Mouse (Mus musculus) testis, adult 2 months (tissue): Measurements from ENCODE around the gene F930015N05Rik. TPM values are rescaled to one million over a fixed set of nuclear protein-coding genes. Genes with fewer than 3 reads are reported as not detected.
A peak's percentile ranks its signal among the peaks of the same experiment; 100 is the strongest.

ENCODE experiments used
- H3K27ac ChIP-seq: fragments of 200-500 bp; 2 replicates; pipeline ENCODE4 v1.5.1; 2012; ENCODE audit warnings: low read depth, low read length; ENCODE audit not compliant: control insufficient read depth, insufficient read depth
- H3K27me3 ChIP-seq: fragments of 200-500 bp; 2 replicates; pipeline ENCODE4 v1.6.1; 2012; ENCODE audit warnings: mild to moderate bottlenecking, low read length, moderate library complexity; ENCODE audit not compliant: control insufficient read depth, insufficient read depth
- H3K36me3 ChIP-seq: fragments of 200-500 bp; 2 replicates; pipeline ENCODE4 v1.6.1; 2012; ENCODE audit warnings: mild to moderate bottlenecking, low read length; ENCODE audit not compliant: control insufficient read depth, insufficient read depth
- H3K4me1 ChIP-seq: fragments of 200-500 bp; 2 replicates; pipeline ENCODE4 v1.6.1; 2012; ENCODE audit warnings: low read length; ENCODE audit not compliant: control insufficient read depth, insufficient read depth
- H3K4me3 ChIP-seq: fragments of 200-500 bp; 2 replicates; pipeline ENCODE4 v1.5.1; 2012; ENCODE audit warnings: low read depth, mild to moderate bottlenecking, low read length, moderate library complexity, mixed read lengths; ENCODE audit not compliant: control insufficient read depth
- CTCF ChIP-seq: fragments of 200-500 bp; IDR thresholded peaks from 2 replicates; pipeline ENCODE4 v1.5.1; 2012; ENCODE audit warnings: low read depth, mild to moderate bottlenecking, inconsistent platforms, low read length, moderate library complexity; ENCODE audit not compliant: control insufficient read depth, insufficient read depth, insufficient replicate concordance
- POLR2A ChIP-seq: fragments of 200-500 bp; IDR thresholded peaks from 2 replicates; pipeline ENCODE4 v1.6.1; 2012; ENCODE audit warnings: low read depth, mild to moderate bottlenecking, inconsistent platforms, low read length, moderate library complexity; ENCODE audit not compliant: control insufficient read depth
- polyA plus RNA-seq: library from polyadenylated mRNA; depleted of rRNA; stranded (reverse); fragments of >200 nt; gene quantifications from 2 replicates; pipeline ENCODE4 v1.2.3, GENCODE M21; 2012; rRNA removed

F930015N05Rik gene
- polyA plus RNA-seq, result 0.08 TPM in 1 of 2 replicates, not detected in the other

GRCm38 (mm10) chr11:64436412-64436727 lies at the start of gene F930015N05Rik:
TSS of gene F930015N05Rik (minus strand) at chr11:64436653.
- Histone ChIP-seq H3K4me1 (peaks cover 13% of the 10 kb centered on the region), H3K27me3 (no peaks in the 10 kb centered on the region; the same call in 1 of the 2 replicates), H3K27ac (no peak within 1 kb of the TSS), H3K4me3 (peak within 1 kb of the TSS; percentile 70), H3K36me3 (no peaks in the 10 kb centered on the region)
- TF ChIP-seq CTCF, result no peak
- no peak for TF ChIP-seq POLR2A

- no peak for TF ChIP-seq POLR2A
- no peak for TF ChIP-seq CTCF
- no peaks in the 10 kb centered on the region for H3K4me1 ChIP-seq
Observed at GRCm38 (mm10) chr11:64481445-64481844, 45.0 kb upstream of the F930015N05Rik start.

GRCm38 (mm10) chr11:64473679-64474078 lies 37.2 kb upstream of the F930015N05Rik start:
- Histone ChIP-seq H3K4me3 (no peak overlapping the region), H3K4me1 (peaks cover 4% of the 10 kb centered on the region), H3K27ac (no peak overlapping the region), H3K36me3 (no peaks in the 10 kb centered on the region), H3K27me3 (no peaks in the 10 kb centered on the region)
- TF ChIP-seq POLR2A (no peak), CTCF (no peak)

More at GRCm38 (mm10) chr11:64481445-64481844, 45.0 kb upstream of the F930015N05Rik start:
- H3K27me3 ChIP-seq, result no peaks in the 10 kb centered on the region
- no peaks in the 10 kb centered on the region for H3K36me3 ChIP-seq
- no peak overlapping the region for H3K27ac ChIP-seq
- H3K4me3 ChIP-seq, result no peak overlapping the region

- Histone ChIP-seq H3K4me3 (no peak overlapping the region), H3K4me1 (peaks cover 4% of the 10 kb centered on the region), H3K27ac (no peak overlapping the region), H3K36me3 (no peaks in the 10 kb centered on the region), H3K27me3 (no peaks in the 10 kb centered on the region)
- TF ChIP-seq POLR2A (no peak), CTCF (no peak)
Observed at GRCm38 (mm10) chr11:64470689-64471088, 34.2 kb upstream of the F930015N05Rik start.

GRCm38 (mm10) chr11:64468737-64469136 lies 32.3 kb upstream of the F930015N05Rik start:
- Histone ChIP-seq H3K27me3 (no peaks in the 10 kb centered on the region), H3K27ac (no peak overlapping the region), H3K36me3 (no peaks in the 10 kb centered on the region), H3K4me1 (peaks cover 4% of the 10 kb centered on the region), H3K4me3 (no peak overlapping the region)
- TF ChIP-seq CTCF (no peak), POLR2A (no peak)

GRCm38 (mm10) chr11:64461746-64462145 lies 25.3 kb upstream of the F930015N05Rik start:
- TF ChIP-seq CTCF, result no peak
- TF ChIP-seq POLR2A, result no peak
- no peaks in the 10 kb centered on the region for H3K36me3 ChIP-seq
- no peak overlapping the region for H3K4me3 ChIP-seq
- H3K27me3 ChIP-seq, result no peaks in the 10 kb centered on the region
- H3K27ac ChIP-seq, result no peak overlapping the region
- no peaks in the 10 kb centered on the region for H3K4me1 ChIP-seq

- TF ChIP-seq CTCF (no peak), POLR2A (no peak)
- H3K27ac ChIP-seq, result no peak overlapping the region
- no peaks in the 10 kb centered on the region for H3K4me1 ChIP-seq
- H3K27me3 ChIP-seq, result no peaks in the 10 kb centered on the region
- no peaks in the 10 kb centered on the region for H3K36me3 ChIP-seq
- no peak overlapping the region for H3K4me3 ChIP-seq
Observed at GRCm38 (mm10) chr11:64448586-64449315, 12.3 kb upstream of the F930015N05Rik start.

- no peak for TF ChIP-seq POLR2A
- TF ChIP-seq CTCF, result no peak
- no peaks in the 10 kb centered on the region for H3K27me3 ChIP-seq
- H3K4me3 ChIP-seq, result no peak overlapping the region
- H3K27ac ChIP-seq, result no peak overlapping the region
- no peaks in the 10 kb centered on the region for H3K36me3 ChIP-seq
- H3K4me1 ChIP-seq, result no peaks in the 10 kb centered on the region
Observed at GRCm38 (mm10) chr11:64445227-64445626, 8.8 kb upstream of the F930015N05Rik start.
